ENCODE assay signal across 1 mouse cellular context in the genomic region with DNA sequence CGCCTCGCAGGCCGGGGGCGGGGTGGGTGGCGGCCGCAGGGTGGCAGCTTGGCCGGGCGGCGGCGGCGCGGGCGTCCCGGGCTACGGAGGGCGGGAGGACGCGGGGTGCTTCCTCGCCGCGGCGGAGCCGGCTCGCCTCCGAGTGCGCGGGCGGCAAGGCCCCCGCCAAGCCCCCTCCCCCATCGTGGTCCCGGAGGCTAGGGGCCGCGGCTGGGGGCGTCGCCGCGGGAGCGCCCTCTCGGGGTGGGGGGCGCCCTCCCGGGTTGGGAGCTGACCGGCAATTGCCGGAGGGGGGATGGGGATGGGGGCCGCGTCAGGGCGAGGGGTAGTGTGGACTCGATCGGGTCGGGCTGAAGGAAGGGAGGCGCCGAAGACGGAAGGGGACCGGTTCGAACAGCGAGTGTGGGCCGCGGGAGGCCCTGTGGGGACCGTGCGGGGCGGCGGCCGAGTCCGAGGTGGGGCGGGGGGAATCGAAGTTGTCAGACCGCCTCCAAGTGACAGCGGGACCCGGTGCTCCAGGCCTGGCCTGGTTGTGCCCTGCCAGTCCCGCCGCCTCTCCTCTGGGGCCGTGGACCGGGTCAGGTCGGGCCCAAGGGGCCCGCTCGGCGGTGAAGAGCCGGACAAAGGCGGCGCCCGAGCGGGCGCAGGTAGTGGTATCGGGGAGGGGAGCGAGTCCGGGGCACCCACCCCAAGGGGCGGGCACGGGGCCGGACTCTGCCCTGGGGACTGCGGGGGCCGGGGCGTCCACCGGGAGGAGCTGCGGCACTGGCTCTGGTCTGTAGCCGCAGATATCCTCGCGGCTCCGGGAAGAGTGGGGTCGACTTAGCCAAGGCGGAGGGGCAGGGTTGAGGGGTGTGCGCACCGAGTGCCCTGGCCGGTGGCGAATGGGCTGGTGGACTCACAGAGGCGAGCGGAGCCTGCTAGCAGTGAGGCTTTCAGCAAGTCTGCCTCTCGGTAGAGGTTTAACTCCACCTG.
TF ChIP-seq lines count a peak whose summit lies in the region.

No protein-coding gene starts in this region.

TF ChIP-seq in CH12.LX, 34 proteins besides CTCF, POLR2A, EP300 and RAD21 (continued from another document):
- TF ChIP-seq IRF4 (IDR thresholded peaks at IDR 0.05; ENCODE audit: low read depth, low read length): 0 out of 2 replicates have a peak, but pooled peaks have one; percentile 36
- no peak for TF ChIP-seq TBP (conservative IDR thresholded peaks at IDR 0.05; ENCODE audit: low read depth, low read length)
- peak; percentile 82 for TF ChIP-seq UBTF (IDR thresholded peaks at IDR 0.05; ENCODE audit: low read depth, low read length)
- no peak for TF ChIP-seq PAX5 (IDR thresholded peaks at IDR 0.05; ENCODE audit: low read length)
- no peak for TF ChIP-seq RCOR1 (conservative IDR thresholded peaks at IDR 0.05; ENCODE audit: low read depth, low read length)
- no peak for TF ChIP-seq ZNF384 (IDR thresholded peaks at IDR 0.05; ENCODE audit: low read depth, low read length)
- TF ChIP-seq MEF2A (IDR thresholded peaks at IDR 0.05; ENCODE audit: borderline replicate concordance, low read depth, low read length): no peak
- TF ChIP-seq USF1 (IDR thresholded peaks at IDR 0.05; ENCODE audit: low read depth, low read length): no peak
- no peak for TF ChIP-seq NRF1 (IDR thresholded peaks at IDR 0.05; ENCODE audit: low read depth, low read length)
- no peak for TF ChIP-seq MAX (IDR thresholded peaks at IDR 0.05; ENCODE audit: low read length)
- no peak for TF ChIP-seq NELFE (IDR thresholded peaks at IDR 0.05; ENCODE audit: low read depth, low read length)
- TF ChIP-seq MAZ (IDR thresholded peaks at IDR 0.05; ENCODE audit: low read depth, low read length): no peak
- peak; percentile 48 for TF ChIP-seq SMC3 (IDR thresholded peaks at IDR 0.05; ENCODE audit: low read depth, low read length)
- TF ChIP-seq SIN3A (IDR thresholded peaks at IDR 0.05; ENCODE audit: low read length): peak; percentile 52; the same call in 1 of the 2 replicates
